Mouse (Mus musculus) lung, embryonic 15.5 days (tissue): ENCODE data around the gene Btn2a2. TPM values are rescaled to one million over a fixed set of nuclear protein-coding genes. Genes with fewer than 3 reads are reported as not detected.

Experiments used
- ATAC-seq: fragments of 200-750 bp; cut with Nextera tagmentation; 2 replicates; pipeline ENCODE4 v1.8.0; 2017; ENCODE audit warnings: moderate number of reproducible peaks, borderline replicate concordance; ENCODE audit not compliant: low FRiP score, low TSS enrichment; ENCODE audit errors: extremely low read depth
- H3K27ac ChIP-seq: fragments of 300-500 bp; sonication (generic); 2 replicates; pipeline ENCODE4 v1.5.1; 2015; ENCODE audit warnings: moderate library complexity, mild to moderate bottlenecking, inconsistent platforms
- H3K27me3 ChIP-seq: fragments of 300-500 bp; sonication (generic); 2 replicates; pipeline ENCODE4 v1.6.1; 2015; ENCODE audit warnings: inconsistent platforms
- H3K36me3 ChIP-seq: fragments of 300-500 bp; sonication (generic); 2 replicates; pipeline ENCODE4 v1.6.1; 2015; ENCODE audit warnings: inconsistent platforms
- H3K4me1 ChIP-seq: fragments of 300-500 bp; sonication (generic); 2 replicates; pipeline ENCODE4 v1.6.1; 2015; ENCODE audit warnings: inconsistent platforms
- H3K4me2 ChIP-seq: fragments of 300-500 bp; sonication (generic); 2 replicates; pipeline ENCODE4 v1.6.1; 2015; ENCODE audit warnings: inconsistent platforms, mild to moderate bottlenecking, moderate library complexity
- H3K4me3 ChIP-seq: fragments of 300-500 bp; sonication (generic); 2 replicates; pipeline ENCODE4 v1.5.1; 2015; ENCODE audit warnings: mild to moderate bottlenecking, inconsistent platforms
- H3K9ac ChIP-seq: fragments of 300-500 bp; sonication (generic); 2 replicates; pipeline ENCODE4 v1.6.1; 2015; ENCODE audit warnings: inconsistent platforms
- H3K9me3 ChIP-seq: fragments of 300-500 bp; sonication (generic); 2 replicates; pipeline ENCODE4 v1.6.1; 2016; ENCODE audit warnings: inconsistent platforms
- WGBS: fragments of 180-500 bp; shearing (Covaris S2); methylation state at CpG from one replicate; pipeline ENCODE4 v1.1.7; 2015; 5-methylcytosine and 5-hydroxymethylcytosine counted together
- polyA plus RNA-seq: library from polyadenylated mRNA; unstranded; fragments of >200 nt; fragmentation: Nextera tagmentation; extraction: Ambion mirVana; gene quantifications from 2 replicates; pipeline ENCODE4 v1.2.1, GENCODE M21; 2015

Gene Btn2a2
- polyA plus RNA-seq, 1 experiment from 2014 or later: 0.16 TPM

DNA sequence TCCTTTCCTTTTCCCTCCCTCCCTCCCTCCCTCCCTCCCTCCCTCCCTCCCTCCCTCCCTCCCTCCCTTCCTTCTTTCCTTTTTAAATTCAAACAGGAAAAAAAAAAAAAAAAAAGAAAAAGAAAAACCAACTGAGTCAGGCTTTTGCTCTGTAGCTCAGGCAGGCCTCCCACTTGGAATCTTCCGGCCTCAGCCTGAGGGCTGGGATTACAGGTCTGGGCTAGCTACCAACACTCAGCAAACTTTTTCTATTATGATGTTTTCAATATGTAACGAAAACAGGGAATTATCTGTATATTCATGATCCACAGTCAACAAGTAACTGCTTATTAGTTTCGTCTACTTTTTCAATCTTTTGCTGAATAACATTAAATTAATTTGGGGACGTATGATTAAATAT is 14.3 kb upstream of the Btn2a2 start:
- Histone ChIP-seq H3K9ac (no peak overlapping the region), H3K9me3 (no peaks in the 10 kb centered on the region), H3K27ac (no peak overlapping the region), H3K27me3 (no peaks in the 10 kb centered on the region), H3K4me1 (peaks cover 36% of the 10 kb centered on the region), H3K4me3 (no peak overlapping the region), H3K4me2 (no peak overlapping the region), H3K36me3 (no peaks in the 10 kb centered on the region)
- ATAC-seq: no peak
- WGBS: 51% methylated on average over 4 of the region's 4 CpGs

DNA sequence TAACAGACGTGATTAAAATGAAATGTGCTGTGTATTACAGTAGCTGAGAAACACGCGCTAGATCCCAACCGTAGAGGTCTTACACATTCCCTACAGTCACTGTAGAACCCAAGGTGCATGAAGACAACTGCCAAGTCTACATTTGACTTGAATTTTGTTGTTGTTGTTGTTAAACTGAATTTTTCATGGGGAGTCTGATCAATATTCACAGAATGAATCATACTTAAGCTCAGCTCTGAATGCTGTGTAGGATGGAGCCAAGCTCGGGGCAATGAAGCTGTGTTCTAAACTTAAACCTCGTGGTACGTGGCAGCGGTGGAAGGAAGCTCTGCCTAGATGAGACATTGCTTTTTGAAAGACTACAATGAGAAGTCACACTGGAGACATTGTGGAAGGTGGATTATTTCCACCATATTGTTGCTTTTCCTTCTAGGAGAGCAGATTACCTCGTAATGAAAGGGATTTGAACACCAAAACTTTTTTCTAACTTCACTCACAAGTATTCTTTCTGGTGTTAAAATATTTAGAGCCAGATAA is 13.4 kb upstream of the Btn2a2 start:
- Histone ChIP-seq H3K9ac (no peak overlapping the region), H3K27ac (no peak overlapping the region), H3K4me2 (peak overlapping the region; percentile 38), H3K4me3 (0 out of 2 replicates have a peak overlapping the region, but pooled peaks have one; percentile 5), H3K27me3 (no peaks in the 10 kb centered on the region), H3K4me1 (peaks cover 44% of the 10 kb centered on the region), H3K9me3 (no peaks in the 10 kb centered on the region), H3K36me3 (no peaks in the 10 kb centered on the region)
- 34% methylated on average over 9 of the region's 9 CpGs for WGBS
- ATAC-seq: no peak

DNA sequence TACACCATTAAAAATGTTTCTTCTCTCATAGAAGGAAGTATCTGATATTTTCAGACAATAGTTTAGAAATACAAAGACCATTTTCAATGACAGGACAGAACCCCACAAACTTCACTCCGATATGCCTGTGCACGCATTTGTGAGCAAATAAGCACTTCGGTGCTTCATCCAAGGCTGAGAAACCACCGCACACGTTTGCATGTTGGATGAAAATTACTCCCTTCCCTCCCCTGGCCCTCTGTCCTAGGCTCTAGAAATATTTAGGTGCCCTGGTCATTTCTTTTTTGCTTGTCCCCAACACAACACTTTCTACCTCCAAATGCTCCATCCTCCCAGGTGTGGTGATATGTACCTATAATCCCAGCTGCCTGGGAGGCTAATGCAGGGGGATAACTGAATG is 12.9 kb upstream of the Btn2a2 start:
- H3K4me2 ChIP-seq: peak overlapping the region; percentile 38
- WGBS: 26% methylated on average over 5 of the region's 5 CpGs
- no peaks in the 10 kb centered on the region for H3K9me3 ChIP-seq
- H3K4me1 ChIP-seq: peaks cover 48% of the 10 kb centered on the region
- ATAC-seq: no peak
- 0 out of 2 replicates have a peak overlapping the region, but pooled peaks have one; percentile 5 for H3K4me3 ChIP-seq
- H3K9ac ChIP-seq: no peak overlapping the region
- no peak overlapping the region for H3K27ac ChIP-seq
- no peaks in the 10 kb centered on the region for H3K36me3 ChIP-seq
- no peaks in the 10 kb centered on the region for H3K27me3 ChIP-seq

DNA sequence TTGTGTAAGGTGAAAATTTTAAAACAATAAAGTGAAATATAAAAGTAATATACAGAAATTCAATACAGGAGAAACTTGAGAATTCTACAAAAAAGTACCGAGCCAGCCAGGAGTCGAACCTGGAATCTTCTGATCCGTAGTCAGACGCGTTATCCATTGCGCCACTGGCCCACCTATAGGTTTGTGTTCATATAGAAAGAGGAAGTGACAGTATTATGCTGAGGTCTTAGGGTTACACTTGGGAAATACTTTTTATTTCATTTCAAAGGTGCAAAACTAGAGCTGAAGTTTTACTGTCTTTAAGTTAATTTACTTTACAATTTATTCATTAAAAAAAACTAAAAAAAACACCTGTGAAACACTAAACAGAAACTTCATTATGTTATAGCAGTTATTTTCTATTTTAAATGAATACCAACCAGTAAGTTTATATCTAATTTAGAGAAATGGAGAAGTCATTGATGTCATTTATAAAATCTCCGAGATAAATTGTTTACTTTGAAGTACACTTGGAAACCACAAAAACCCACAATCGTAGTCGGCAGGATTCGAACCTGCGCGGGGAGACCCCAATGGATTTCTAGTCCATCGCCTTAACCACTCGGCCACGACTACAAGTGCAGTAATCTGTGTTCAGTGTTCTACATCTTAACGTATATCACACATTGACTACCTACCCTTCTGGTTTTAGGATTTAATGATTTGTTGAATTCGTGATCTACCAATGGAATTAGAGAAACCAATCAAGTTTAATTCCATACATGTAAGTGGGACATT is 12.0 kb upstream of the Btn2a2 start:
- no peak for ATAC-seq
- H3K9me3 ChIP-seq: no peaks in the 10 kb centered on the region
- no peaks in the 10 kb centered on the region for H3K36me3 ChIP-seq
- WGBS: 4% methylated on average over 17 of the region's 17 CpGs
- H3K9ac ChIP-seq: no peak overlapping the region
- no peak overlapping the region for H3K4me3 ChIP-seq
- H3K27ac ChIP-seq: no peak overlapping the region
- no peaks in the 10 kb centered on the region for H3K27me3 ChIP-seq
- H3K4me2 ChIP-seq: peak overlapping the region; percentile 38
- H3K4me1 ChIP-seq: peaks cover 42% of the 10 kb centered on the region

DNA sequence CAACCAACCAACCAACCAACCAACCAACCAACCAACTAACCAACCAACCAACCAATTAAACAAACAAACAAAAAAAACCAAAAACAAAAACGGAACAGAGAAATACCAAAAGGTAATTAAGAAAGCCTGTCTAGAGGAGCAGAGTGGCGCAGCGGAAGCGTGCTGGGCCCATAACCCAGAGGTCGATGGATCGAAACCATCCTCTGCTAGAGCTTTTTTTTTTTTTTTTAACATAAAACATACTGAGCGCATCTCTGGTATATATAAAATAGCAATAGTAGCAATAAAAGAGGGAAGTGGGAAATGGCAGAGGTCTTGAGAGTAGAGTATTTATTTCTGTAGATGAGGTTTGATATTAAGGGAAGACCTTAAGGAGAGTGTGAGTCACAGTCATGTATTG is 11.3 kb upstream of the Btn2a2 start:
- H3K9ac ChIP-seq: no peak overlapping the region
- no peak overlapping the region for H3K27ac ChIP-seq
- 0 out of 2 replicates have a peak overlapping the region, but pooled peaks have one; percentile 55 for H3K4me2 ChIP-seq
- no peaks in the 10 kb centered on the region for H3K9me3 ChIP-seq
- ATAC-seq: no peak
- H3K4me3 ChIP-seq: no peak overlapping the region
- 20% methylated on average over 7 of the region's 7 CpGs for WGBS
- peaks cover 36% of the 10 kb centered on the region for H3K4me1 ChIP-seq
- H3K36me3 ChIP-seq: no peaks in the 10 kb centered on the region
- H3K27me3 ChIP-seq: no peaks in the 10 kb centered on the region

DNA sequence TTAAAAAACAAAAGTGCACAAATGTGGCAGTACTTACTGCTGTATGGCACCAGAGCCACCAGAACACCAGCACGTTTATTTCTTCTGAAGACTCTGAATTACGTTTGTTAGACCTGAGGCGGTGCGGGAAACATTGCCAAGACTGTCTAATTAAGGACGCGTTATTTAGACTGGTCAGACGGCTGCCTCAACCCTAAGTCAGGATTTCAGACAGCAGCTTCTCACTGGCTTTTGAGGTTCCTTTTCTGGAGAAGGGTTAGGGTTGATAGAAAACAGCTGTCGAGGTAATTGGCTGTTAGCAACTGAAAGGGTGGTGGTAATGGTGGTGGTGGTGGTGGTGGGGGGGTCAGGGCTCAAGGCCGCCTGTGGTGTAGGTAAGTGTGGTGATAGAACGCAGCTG is 10.0 kb upstream of the Btn2a2 start:
- ATAC-seq: peak; percentile 73; the same call in 1 of the 2 replicates
- WGBS: 8% methylated on average over 10 of the region's 10 CpGs
- H3K4me1 ChIP-seq: peaks cover 35% of the 10 kb centered on the region
- H3K4me2 ChIP-seq: peak overlapping the region; percentile 55
- H3K9ac ChIP-seq: no peak overlapping the region
- H3K9me3 ChIP-seq: no peaks in the 10 kb centered on the region
- no peak overlapping the region for H3K27ac ChIP-seq
- no peaks in the 10 kb centered on the region for H3K27me3 ChIP-seq
- H3K4me3 ChIP-seq: peak overlapping the region; percentile 29
- no peaks in the 10 kb centered on the region for H3K36me3 ChIP-seq

DNA sequence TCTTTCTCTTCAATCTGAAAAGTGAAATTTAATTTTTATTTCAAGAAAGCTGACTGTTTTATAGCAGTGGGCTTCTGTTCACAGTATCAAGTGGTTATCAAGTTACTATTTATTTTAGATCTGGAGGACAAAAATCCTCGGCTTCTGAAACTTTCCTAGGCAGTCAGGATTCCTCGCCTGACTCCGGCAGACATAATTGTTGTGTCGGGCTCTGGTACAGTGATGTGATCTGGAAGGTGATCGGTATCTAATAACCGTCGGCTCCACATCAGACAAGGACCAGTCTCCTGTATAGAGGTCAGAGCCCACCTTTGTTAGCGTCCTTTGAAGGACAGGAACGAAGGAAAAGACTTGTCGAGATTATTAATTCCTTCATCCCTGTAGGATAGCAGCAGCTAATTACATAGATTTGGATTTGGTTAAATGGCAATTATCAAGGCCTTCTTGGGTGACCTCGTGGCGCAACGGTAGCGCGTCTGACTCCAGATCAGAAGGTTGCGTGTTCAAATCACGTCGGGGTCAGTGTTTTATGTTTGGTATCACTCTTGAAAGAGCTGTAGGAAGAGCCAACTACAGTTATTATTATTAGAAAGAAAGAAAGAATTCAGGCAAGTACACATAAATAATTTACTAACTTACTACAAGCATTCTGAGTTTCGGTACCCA is 9.1 kb upstream of the Btn2a2 start:
- Histone ChIP-seq H3K27me3 (no peaks in the 10 kb centered on the region), H3K9ac (no peak overlapping the region), H3K9me3 (no peaks in the 10 kb centered on the region), H3K4me2 (peak overlapping the region; percentile 55), H3K36me3 (no peaks in the 10 kb centered on the region), H3K27ac (no peak overlapping the region), H3K4me1 (peaks cover 35% of the 10 kb centered on the region), H3K4me3 (peak overlapping the region; percentile 29)
- 6% methylated on average over 19 of the region's 19 CpGs for WGBS
- no peak for ATAC-seq

DNA sequence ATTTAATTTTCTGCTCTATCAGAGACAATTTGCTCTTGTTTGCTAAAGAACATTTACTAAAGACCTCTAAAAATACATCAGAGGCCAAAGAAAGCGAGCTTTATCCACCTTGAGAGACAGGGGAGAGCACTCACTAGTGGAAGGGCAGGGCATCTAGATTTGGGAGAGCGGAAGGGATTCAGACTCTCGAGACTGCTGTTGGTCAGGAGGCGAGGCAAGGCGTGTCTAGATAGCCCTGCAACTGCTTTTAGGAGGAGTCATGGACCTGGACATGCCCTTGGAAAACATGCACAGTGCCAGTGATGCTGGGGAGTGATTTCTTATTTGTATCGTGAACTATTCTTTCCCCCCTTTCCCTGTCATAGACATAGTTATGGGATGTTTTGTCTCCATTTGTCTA is 6.9 kb upstream of the Btn2a2 start:
- Histone ChIP-seq H3K4me2 (no peak overlapping the region), H3K27ac (no peak overlapping the region), H3K36me3 (no peaks in the 10 kb centered on the region), H3K27me3 (no peaks in the 10 kb centered on the region), H3K9ac (no peak overlapping the region), H3K4me1 (peaks cover 26% of the 10 kb centered on the region), H3K4me3 (no peak overlapping the region), H3K9me3 (no peaks in the 10 kb centered on the region)
- WGBS: 82% methylated on average over 6 of the region's 6 CpGs
- no peak for ATAC-seq

DNA sequence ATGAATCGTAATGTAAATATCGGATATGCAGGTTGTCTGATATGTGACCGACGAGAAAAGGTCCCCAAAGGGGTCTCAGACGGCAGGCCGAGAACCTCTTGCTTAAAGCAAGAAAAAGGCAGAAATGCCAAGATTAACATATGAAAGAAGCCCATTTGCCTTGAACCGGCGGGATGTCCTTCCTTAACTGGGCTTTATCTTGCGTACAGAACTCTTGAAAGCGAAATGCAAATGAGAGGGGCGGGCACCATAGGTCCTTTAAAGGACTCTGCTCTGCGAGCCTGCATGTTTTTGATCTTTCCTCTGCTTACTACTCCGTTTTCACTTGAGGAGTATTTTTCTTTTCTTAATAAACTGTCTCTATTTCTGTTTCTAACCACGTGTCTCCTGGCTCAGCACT is 3.3 kb upstream of the Btn2a2 start:
- Histone ChIP-seq H3K9me3 (no peaks in the 10 kb centered on the region), H3K4me2 (peak overlapping the region; percentile 50), H3K27ac (no peak overlapping the region), H3K4me3 (peak overlapping the region; percentile 27), H3K4me1 (peaks cover 8% of the 10 kb centered on the region), H3K36me3 (no peaks in the 10 kb centered on the region), H3K9ac (no peak overlapping the region; the same call in 1 of the 2 replicates), H3K27me3 (no peaks in the 10 kb centered on the region)
- ATAC-seq: no peak
- WGBS: 8% methylated on average over 14 of the region's 14 CpGs

DNA sequence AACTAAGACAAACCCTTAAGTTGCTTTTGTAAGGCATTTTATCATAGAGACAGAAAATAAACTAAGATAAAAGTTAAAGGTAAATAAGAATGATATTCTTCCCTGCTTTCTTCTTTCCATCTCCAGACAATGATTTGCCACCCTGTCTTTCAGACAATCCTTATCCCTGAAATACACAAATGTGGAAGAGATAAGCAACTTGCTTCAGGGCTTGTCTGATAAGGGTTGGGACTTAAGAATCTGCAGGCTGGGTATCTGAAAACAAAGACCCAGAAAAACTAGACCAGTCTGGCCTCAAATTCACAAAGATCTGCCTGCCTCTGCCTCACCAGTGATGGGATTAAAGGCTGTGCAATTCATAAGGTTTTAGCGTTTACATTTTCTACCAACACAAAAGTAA is 2.6 kb upstream of the Btn2a2 start:
- Histone ChIP-seq H3K9ac (no peak overlapping the region), H3K27ac (no peak overlapping the region), H3K27me3 (no peaks in the 10 kb centered on the region), H3K36me3 (no peaks in the 10 kb centered on the region), H3K4me1 (peaks cover 5% of the 10 kb centered on the region; the same call in 1 of the 2 replicates), H3K4me3 (no peak overlapping the region), H3K9me3 (no peaks in the 10 kb centered on the region), H3K4me2 (no peak overlapping the region)
- no peak for ATAC-seq
- WGBS: 15% methylated on average over 1 of the region's 1 CpGs

DNA sequence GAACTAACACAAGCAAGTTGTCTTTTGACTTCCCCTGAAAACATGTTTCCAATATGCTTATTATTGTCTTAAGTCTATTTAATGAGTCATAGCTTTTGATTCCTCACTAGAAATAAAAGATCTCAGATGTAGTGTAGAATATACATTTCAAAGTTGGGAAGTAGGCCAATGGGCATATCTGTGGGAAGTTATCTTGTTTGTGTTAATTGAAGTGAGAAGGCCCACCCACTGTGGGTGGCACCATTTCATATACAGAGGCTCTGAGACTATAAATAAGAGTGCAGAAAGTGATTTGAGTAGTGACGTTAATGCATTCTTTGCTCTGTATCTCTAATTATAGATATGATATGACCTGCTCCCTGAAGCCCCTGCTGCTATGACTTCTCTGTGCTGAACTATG is 2.2 kb upstream of the Btn2a2 start:
- no peak overlapping the region for H3K27ac ChIP-seq
- H3K36me3 ChIP-seq: no peaks in the 10 kb centered on the region
- H3K4me1 ChIP-seq: peaks cover 5% of the 10 kb centered on the region; the same call in 1 of the 2 replicates
- H3K9ac ChIP-seq: no peak overlapping the region
- no peak overlapping the region for H3K4me3 ChIP-seq
- H3K4me2 ChIP-seq: no peak overlapping the region
- 32% methylated on average over 1 of the region's 1 CpGs for WGBS
- no peak for ATAC-seq
- no peaks in the 10 kb centered on the region for H3K9me3 ChIP-seq
- H3K27me3 ChIP-seq: no peaks in the 10 kb centered on the region

DNA sequence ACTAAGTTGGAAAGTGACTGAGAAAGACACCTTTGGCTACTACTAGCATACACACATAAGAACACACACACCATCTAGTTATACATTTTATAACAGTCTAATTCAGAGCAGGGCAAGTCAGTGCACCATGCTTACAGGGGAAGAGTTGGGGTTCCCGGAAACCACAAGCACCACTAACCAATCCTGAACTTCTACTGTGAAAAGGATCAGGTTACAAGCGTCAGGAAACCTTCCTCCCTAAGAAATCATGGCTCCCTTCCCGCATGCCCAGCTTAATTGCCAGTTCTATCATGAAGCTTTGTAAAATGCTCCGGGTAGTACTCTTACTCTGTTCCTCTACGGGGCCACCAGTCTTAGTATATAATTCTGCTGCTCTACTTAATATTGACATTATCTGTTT is 3.4 kb downstream of the Btn2a2 start:
- H3K9ac ChIP-seq: no peak overlapping the region
- no peak overlapping the region for H3K4me3 ChIP-seq
- peaks cover 5% of the 10 kb centered on the region; the same call in 1 of the 2 replicates for H3K4me1 ChIP-seq
- 38% methylated on average over 5 of the region's 5 CpGs for WGBS
- H3K9me3 ChIP-seq: no peaks in the 10 kb centered on the region
- no peak overlapping the region for H3K4me2 ChIP-seq
- ATAC-seq: no peak
- H3K36me3 ChIP-seq: no peaks in the 10 kb centered on the region
- no peak overlapping the region for H3K27ac ChIP-seq
- H3K27me3 ChIP-seq: no peaks in the 10 kb centered on the region
